Mouse (Mus musculus) cerebellum, adult 2 months (tissue): ENCODE data around the gene Lamp5.

Source experiments
- CTCF ChIP-seq: fragments of 200-500 bp; IDR thresholded peaks from 2 replicates; pipeline ENCODE4 v1.5.1; 2011; ENCODE audit warnings: low read depth, mild to moderate bottlenecking, control low read depth, low read length, moderate library complexity, borderline replicate concordance; ENCODE audit not compliant: insufficient read depth
- POLR2A ChIP-seq: fragments of 200-500 bp; IDR thresholded peaks from 2 replicates; pipeline ENCODE4 v1.6.1; 2011; ENCODE audit warnings: low read length, control low read depth, borderline replicate concordance; ENCODE audit not compliant: insufficient read depth

DNA sequence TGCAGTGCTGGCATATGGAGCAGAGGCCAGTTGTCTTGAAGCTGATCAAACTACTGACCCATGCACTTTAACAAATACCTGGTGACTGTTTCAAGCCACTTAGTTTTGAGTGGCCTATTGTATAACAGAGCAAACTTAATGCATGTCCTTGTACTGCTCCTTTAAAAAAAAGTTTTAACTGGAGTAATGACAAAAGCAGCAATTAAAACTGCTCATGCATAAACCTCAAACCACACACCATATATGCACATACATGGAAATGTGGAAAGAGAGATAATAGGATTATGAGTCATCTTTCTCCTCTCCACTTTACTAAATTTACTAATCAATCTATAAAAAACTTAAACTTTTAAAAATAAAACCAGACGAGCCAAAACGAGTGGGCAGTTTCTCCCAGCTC lies 43.9 kb downstream of the Lamp5 start:
- TF ChIP-seq CTCF, result no peak
- no peak for TF ChIP-seq POLR2A
